Mouse (Mus musculus) spleen, postnatal 14 days (tissue): Measurements from ENCODE around the gene Hmbs.

Experiments used
- DNase-seq, 2 experiments: peaks; one replicate each; pipeline ENCODE4 v3.0.0; 2021 to 2022; ENCODE audit warnings: low spot score in 2 of 2

The Hmbs gene

GRCm38 (mm10) chr9:44345570-44346433 lies 1.8 kb upstream of the Hmbs start:
- DNase-seq = no peak

GRCm38 (mm10) chr9:44343290-44343689 lies 738 bp downstream of the Hmbs start:
- peak; percentile 57 to 58 for DNase-seq

- no peak for DNase-seq
These were observed 1.4 kb downstream of the Hmbs start for GRCm38 (mm10) chr9:44342605-44343004.

GRCm38 (mm10) chr9:44342173-44342572 lies 1.9 kb downstream of the Hmbs start:
- peak; percentile 74 to 77 for DNase-seq

- DNase-seq = no peak
These were observed 2.5 kb downstream of the Hmbs start for GRCm38 (mm10) chr9:44341487-44341886.

GRCm38 (mm10) chr9:44338574-44338973 lies 5.5 kb downstream of the Hmbs start:
- DNase-seq = peak in 1 of 2 experiments; percentile 0

GRCm38 (mm10) chr9:44337436-44338169 lies 6.4 kb downstream of the Hmbs start:
- DNase-seq = peak in 1 of 2 experiments; percentile 5

GRCm38 (mm10) chr9:44336964-44337363 lies 7.1 kb downstream of the Hmbs start:
- peak in 1 of 2 experiments; percentile 5 for DNase-seq

- DNase-seq = peak in 1 of 2 experiments; percentile 15
These were observed 7.5 kb downstream of the Hmbs start for GRCm38 (mm10) chr9:44336513-44336912.

GRCm38 (mm10) chr9:44336093-44336406 lies 8.0 kb downstream of the Hmbs start:
- no peak for DNase-seq

- peak; percentile 43 to 52 for DNase-seq
These were observed 8.5 kb downstream of the Hmbs start for GRCm38 (mm10) chr9:44335331-44336092.

GRCm38 (mm10) chr9:44334396-44335330 lies 9.4 kb downstream of the Hmbs start, which contains the start of gene H2afx:
TSS of gene H2afx (plus strand) at chr9:44334694.
- peak; percentile 97 for DNase-seq

- no peak for DNase-seq
These were observed 10.9 kb downstream of the Hmbs start for GRCm38 (mm10) chr9:44332918-44333638.

- DNase-seq = no peak
These were observed 13.3 kb downstream of the Hmbs start for GRCm38 (mm10) chr9:44330736-44331135.

- no peak for DNase-seq
These were observed 16.1 kb downstream of the Hmbs start for GRCm38 (mm10) chr9:44327926-44328325.

GRCm38 (mm10) chr9:44327064-44327711 lies 16.8 kb downstream of the Hmbs start:
- no peak for DNase-seq

- DNase-seq = peak; percentile 44 to 59
These were observed 17.5 kb downstream of the Hmbs start for GRCm38 (mm10) chr9:44326371-44327063.

GRCm38 (mm10) chr9:44325768-44326370 lies 18.2 kb downstream of the Hmbs start, which contains the start of gene Dpagt1:
TSS of gene Dpagt1 (plus strand) at chr9:44326019.
- DNase-seq = no peak
